Mouse (Mus musculus) stomach, embryonic 14.5 days (tissue): ENCODE results near the gene Rab21. TPM values are rescaled to one million over a fixed set of nuclear protein-coding genes. Genes with fewer than 3 reads are reported as not detected.
A peak's percentile ranks its signal among the peaks of the same experiment; 100 is the strongest.

Experiments used
- ATAC-seq: fragments of 200-750 bp; cut with Nextera tagmentation; 2 replicates; pipeline ENCODE4 v1.8.0; 2017; ENCODE audit warnings: low read depth, moderate TSS enrichment; ENCODE audit not compliant: insufficient number of reproducible peaks, insufficient read depth, low FRiP score
- H3K27ac ChIP-seq: fragments of 300-500 bp; sonication (generic); 2 replicates; pipeline ENCODE4 v1.5.1; 2014; ENCODE audit warnings: mild to moderate bottlenecking, low read length, moderate library complexity, mixed read lengths
- H3K27me3 ChIP-seq: fragments of 300-500 bp; sonication (generic); 2 replicates; pipeline ENCODE4 v1.6.1; 2014; ENCODE audit warnings: low read length, control low read depth, mixed read lengths; ENCODE audit not compliant: control insufficient read depth, insufficient read depth
- H3K36me3 ChIP-seq: fragments of 300-500 bp; sonication (generic); 2 replicates; pipeline ENCODE4 v1.6.1; 2014; ENCODE audit warnings: mild to moderate bottlenecking, control low read depth, low read length, moderate library complexity, mixed read lengths; ENCODE audit not compliant: control insufficient read depth, insufficient read depth
- H3K4me1 ChIP-seq: fragments of 300-500 bp; sonication (generic); 2 replicates; pipeline ENCODE4 v1.6.1; 2014; ENCODE audit warnings: low read length, control low read depth, mixed read lengths; ENCODE audit not compliant: control insufficient read depth, insufficient read depth
- H3K4me2 ChIP-seq: fragments of 300-500 bp; sonication (generic); replicated peaks from 2 replicates; pipeline ENCODE4 v1.6.1; 2014; ENCODE audit warnings: low read depth, low read length, control low read depth
- H3K4me3 ChIP-seq: fragments of 300-500 bp; sonication (generic); 2 replicates; pipeline ENCODE4 v1.5.1; 2014; ENCODE audit warnings: low read depth, low read length, control low read depth
- H3K9ac ChIP-seq: fragments of 300-500 bp; sonication (generic); replicated peaks from 2 replicates; pipeline ENCODE4 v1.6.1; 2014; ENCODE audit warnings: low read depth, mild to moderate bottlenecking, control low read depth, low read length, moderate library complexity, mixed read lengths
- H3K9me3 ChIP-seq: fragments of 300-500 bp; sonication (generic); 2 replicates; pipeline ENCODE4 v1.6.1; 2016; ENCODE audit warnings: low read depth, low read length, control low read depth; ENCODE audit not compliant: control insufficient read depth
- WGBS: fragments of 180-500 bp; shearing (Covaris S2); extraction: QIAGEN DNeasy Blood & Tissue Kit; methylation state at CpG from one replicate; pipeline ENCODE4 v1.1.7; 2014; 5-methylcytosine and 5-hydroxymethylcytosine counted together
- polyA plus RNA-seq: library from polyadenylated mRNA; unstranded; fragments of >200 nt; fragmentation: Nextera tagmentation; extraction: Ambion mirVana; gene quantifications from 2 replicates; pipeline ENCODE4 v1.2.1, GENCODE M21; 2014

The Rab21 gene
- 8.0 and 9.0 TPM in 2 replicates for polyA plus RNA-seq

DNA sequence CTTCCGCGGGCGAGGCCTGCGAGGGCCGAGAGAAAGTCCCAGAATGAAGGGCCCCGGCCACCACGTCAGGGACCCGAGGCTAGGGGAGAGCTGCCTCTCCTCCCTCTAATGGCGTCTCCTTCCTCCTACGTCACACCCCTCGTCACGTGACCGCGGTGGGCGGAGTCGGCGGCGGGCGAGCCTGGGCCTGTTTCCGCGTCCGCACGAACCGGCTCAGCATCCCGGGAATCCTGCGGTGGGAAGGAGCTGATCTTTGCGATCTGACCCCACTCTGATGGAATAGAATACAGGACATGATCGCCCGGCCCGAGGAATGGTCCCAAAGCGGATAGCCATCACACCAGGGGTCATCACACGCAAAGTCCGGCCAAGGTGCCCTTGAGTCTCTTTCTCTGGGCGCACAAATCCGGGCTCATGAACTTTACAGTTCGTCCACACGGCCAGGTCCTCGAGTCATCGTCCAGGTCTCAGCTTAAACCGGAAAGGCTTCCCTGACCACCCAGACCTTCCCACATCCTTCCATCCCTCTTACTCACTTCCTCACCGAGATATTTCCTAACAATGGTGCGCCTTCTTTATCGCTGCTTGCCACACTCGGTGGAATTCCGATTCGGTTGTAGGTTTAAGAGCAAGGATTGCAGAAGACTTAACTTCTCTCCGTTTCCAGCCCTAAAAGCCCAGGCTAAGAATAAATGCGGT, at the start of gene Rab21:
Rab21 (minus strand) TSS at position 122 of the 699 bp plus-strand sequence.
- Histone ChIP-seq H3K27ac (peak within 1 kb of the TSS; percentile 90), H3K27me3 (no peaks in the 10 kb centered on the region), H3K4me2 (peak within 1 kb of the TSS; percentile 52), H3K36me3 (no peaks in the 10 kb centered on the region), H3K9me3 (no peaks in the 10 kb centered on the region), H3K4me3 (peak within 1 kb of the TSS; percentile 93), H3K4me1 (peaks cover 20% of the 10 kb centered on the region; the same call in 1 of the 2 replicates), H3K9ac (peak within 1 kb of the TSS; percentile 84)
- WGBS, result 1% methylated on average over 40 of the region's 48 CpGs
- ATAC-seq, result peak; percentile 92

DNA sequence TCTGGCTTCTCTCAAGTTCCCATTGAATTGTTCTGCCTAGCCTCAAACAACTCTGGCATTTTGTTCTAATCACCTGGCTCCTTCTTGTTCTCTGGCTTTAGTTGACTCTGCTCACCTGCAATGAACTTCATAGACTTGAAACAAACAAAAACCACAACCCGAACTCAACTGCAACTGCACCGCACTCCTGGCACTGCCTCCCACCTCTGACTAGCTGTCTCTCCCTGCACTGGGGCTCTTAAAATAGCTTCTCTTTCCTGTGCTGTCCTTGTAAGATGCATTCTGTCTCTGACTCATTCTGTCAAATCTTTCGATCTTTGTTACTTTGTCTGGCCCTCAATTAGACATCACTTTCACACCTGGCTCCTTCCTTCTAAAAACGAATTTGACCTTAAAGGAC, 47.8 kb upstream of the Rab21 start:
- 80% methylated on average over 4 of the region's 4 CpGs for WGBS
- H3K27ac ChIP-seq, result no peak overlapping the region
- H3K36me3 ChIP-seq, result no peaks in the 10 kb centered on the region
- no peaks in the 10 kb centered on the region for H3K9me3 ChIP-seq
- peak overlapping the region; percentile 48; the same call in 1 of the 2 replicates for H3K4me3 ChIP-seq
- no peak for ATAC-seq
- H3K4me2 ChIP-seq, result peak overlapping the region; percentile 72
- H3K4me1 ChIP-seq, result no peaks in the 10 kb centered on the region; the same call in 1 of the 2 replicates
- H3K9ac ChIP-seq, result 0 out of 2 replicates have a peak overlapping the region, but pooled peaks have one; percentile 30
- no peaks in the 10 kb centered on the region for H3K27me3 ChIP-seq

DNA sequence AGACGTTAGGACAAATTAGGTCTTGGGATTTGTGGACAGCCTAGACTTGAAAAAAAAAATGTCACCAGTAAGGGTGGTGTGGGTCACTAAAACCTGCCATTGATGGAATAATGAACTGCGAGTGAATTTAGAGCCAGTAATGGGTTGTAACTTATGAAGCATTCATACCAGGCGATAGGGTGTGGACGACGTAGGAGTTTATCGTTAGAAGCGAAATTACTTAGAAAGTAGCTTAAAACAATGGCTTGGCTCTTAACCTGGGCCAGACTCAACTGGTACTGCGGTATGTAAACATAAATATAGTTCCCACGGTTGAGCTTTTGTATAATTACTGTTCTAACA, 47.2 kb upstream of the Rab21 start:
- peak; percentile 12; the same call in 1 of the 2 replicates for ATAC-seq
- peak overlapping the region; percentile 91 for H3K27ac ChIP-seq
- H3K4me3 ChIP-seq, result peak overlapping the region; percentile 48
- H3K9ac ChIP-seq, result peak overlapping the region; percentile 30
- H3K27me3 ChIP-seq, result no peaks in the 10 kb centered on the region
- WGBS, result 6% methylated on average over 9 of the region's 9 CpGs
- H3K36me3 ChIP-seq, result no peaks in the 10 kb centered on the region
- H3K9me3 ChIP-seq, result no peaks in the 10 kb centered on the region
- H3K4me2 ChIP-seq, result peak overlapping the region; percentile 72
- H3K4me1 ChIP-seq, result no peaks in the 10 kb centered on the region; the same call in 1 of the 2 replicates

DNA sequence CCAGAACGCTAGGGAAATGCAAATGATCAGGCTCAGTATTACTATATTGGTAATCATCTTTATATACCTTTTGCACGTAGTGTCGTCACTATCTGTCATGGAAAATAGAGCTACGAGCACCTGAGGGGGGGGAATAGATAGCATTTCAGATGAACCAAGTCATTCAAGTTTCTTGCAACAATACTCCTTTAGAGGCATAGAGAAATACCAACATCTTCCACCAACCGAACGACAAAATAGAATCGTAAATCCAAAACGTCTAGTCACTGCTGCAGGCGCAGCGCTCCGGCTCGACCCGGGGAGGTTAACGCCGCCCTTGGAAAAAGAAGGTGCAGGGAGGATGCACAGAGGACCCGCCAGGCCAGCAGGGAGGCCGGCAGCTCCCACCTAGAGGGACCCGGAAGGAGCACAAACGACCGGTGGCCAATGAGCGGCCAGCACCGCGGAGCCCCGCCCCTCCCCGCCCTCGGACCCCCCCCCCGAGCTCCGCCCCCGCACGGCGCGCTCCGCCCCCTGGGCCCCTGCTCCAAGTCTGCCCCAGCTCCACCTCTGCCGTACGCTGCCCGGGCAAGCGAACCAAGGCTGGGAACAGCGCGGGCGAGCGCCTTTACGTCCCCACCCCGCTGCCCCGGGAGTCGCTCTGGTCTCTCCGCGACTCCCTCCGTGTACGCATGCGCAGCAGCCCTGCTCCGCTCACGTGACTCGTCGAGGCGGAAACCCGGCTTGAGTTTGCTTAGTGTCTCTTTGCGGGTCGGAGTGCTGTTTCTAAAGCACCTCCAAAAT, 46.6 kb upstream of the Rab21 start, which contains the start of gene Tmem19:
Tmem19 (minus strand) TSS at position 662 of the 783 bp plus-strand sequence.
- peak; percentile 98 for ATAC-seq
- H3K9me3 ChIP-seq, result no peaks in the 10 kb centered on the region
- peak within 1 kb of the TSS; percentile 91 for H3K27ac ChIP-seq
- WGBS, result under 1% methylated on average over 58 of the region's 58 CpGs
- H3K4me2 ChIP-seq, result peak within 1 kb of the TSS; percentile 72
- no peaks in the 10 kb centered on the region; the same call in 1 of the 2 replicates for H3K36me3 ChIP-seq
- H3K27me3 ChIP-seq, result no peaks in the 10 kb centered on the region
- peak within 1 kb of the TSS; percentile 30 for H3K9ac ChIP-seq
- peak within 1 kb of the TSS; percentile 48 for H3K4me3 ChIP-seq
- no peaks in the 10 kb centered on the region; the same call in 1 of the 2 replicates for H3K4me1 ChIP-seq

DNA sequence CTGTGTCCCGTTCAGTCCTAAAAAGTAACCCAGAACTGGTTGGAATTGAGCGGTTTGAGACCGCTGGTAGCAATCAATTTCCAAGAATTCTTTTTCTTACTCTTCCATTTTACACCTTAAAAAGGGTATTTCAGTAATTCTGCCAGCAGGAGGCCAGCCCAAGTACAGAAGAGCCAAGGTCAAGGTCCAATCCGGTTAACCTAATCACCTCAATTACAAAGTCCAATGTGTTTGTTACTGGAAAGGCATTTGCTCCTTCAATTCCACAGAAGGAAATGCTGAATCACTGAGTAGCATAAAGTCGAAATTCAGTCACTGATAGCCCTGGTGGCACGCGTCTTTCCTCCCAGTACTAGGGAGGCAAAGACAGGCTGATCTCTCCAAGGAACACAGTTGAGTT, 43.7 kb upstream of the Rab21 start:
- no peak overlapping the region for H3K9ac ChIP-seq
- no peak overlapping the region for H3K27ac ChIP-seq
- H3K4me1 ChIP-seq, result no peaks in the 10 kb centered on the region; the same call in 1 of the 2 replicates
- no peaks in the 10 kb centered on the region for H3K27me3 ChIP-seq
- no peak for ATAC-seq
- WGBS, result 92% methylated on average over 7 of the region's 7 CpGs
- H3K4me3 ChIP-seq, result no peak overlapping the region
- H3K36me3 ChIP-seq, result no peaks in the 10 kb centered on the region; the same call in 1 of the 2 replicates
- no peak overlapping the region for H3K4me2 ChIP-seq
- no peaks in the 10 kb centered on the region for H3K9me3 ChIP-seq

DNA sequence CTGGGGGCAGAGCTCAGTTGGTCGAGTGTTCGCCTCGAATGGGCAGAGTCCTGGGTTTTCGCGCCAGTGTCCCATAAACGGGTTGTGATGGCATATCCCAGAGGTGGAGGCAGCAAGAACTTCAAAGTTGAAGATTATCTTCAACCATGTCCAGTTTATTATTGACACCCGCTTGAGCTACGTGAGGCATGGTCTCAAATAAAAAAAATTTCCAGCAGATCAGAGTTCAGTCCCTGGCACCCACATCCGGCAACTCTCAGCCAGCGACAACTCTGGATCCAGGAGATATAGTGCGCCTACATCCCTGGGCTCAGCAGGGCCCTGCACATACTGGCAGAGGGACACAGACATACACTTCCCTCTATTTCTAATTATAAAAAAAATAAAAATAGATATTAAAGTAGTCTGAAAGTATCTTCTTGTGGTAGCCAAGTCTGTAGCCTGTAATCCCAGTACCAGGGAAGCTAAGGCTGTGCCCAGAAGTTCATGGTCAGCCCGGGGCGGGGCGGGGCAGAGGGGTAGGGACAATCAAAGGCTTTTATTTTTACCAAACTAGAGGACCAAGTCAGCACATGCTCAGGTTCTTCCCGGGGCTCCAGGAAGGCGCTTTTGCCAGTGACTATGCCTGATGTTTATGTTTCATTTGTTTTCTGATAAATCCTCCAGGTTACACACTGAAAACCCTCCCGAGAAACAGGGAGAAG, 43.0 kb upstream of the Rab21 start:
- H3K4me3 ChIP-seq, result no peak overlapping the region
- 93% methylated on average over 17 of the region's 17 CpGs for WGBS
- no peak for ATAC-seq

DNA sequence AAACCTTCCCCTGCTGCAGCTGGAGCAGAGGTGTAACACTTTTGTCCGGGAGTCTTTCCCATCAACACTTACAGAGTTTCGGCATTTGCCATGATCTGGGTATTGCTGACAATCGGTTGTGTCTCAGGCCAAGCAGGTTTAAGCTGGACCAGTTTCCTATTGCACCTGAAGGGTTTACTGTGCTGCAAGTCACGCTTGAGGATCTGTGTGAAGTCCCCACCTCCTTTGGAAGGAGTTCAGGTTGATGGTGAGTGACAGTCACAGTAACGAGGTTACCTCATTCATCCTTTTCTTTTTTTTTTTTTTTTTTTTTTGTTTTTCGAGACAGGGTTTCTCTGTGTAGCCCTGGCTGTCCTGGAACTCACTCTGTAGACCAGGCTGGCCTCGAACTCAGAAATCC, 40.7 kb upstream of the Rab21 start:
- no peak overlapping the region for H3K27ac ChIP-seq
- H3K9me3 ChIP-seq, result no peaks in the 10 kb centered on the region
- no peak for ATAC-seq
- WGBS, result 92% methylated on average over 5 of the region's 7 CpGs
- H3K4me3 ChIP-seq, result no peak overlapping the region
- no peaks in the 10 kb centered on the region for H3K27me3 ChIP-seq
- H3K4me1 ChIP-seq, result no peaks in the 10 kb centered on the region; the same call in 1 of the 2 replicates
- H3K36me3 ChIP-seq, result no peaks in the 10 kb centered on the region; the same call in 1 of the 2 replicates
- no peak overlapping the region for H3K4me2 ChIP-seq
- H3K9ac ChIP-seq, result no peak overlapping the region

More for the DNA sequence above, 43.0 kb upstream of the Rab21 start:
- Histone ChIP-seq H3K4me2 (no peak overlapping the region), H3K27me3 (no peaks in the 10 kb centered on the region), H3K36me3 (no peaks in the 10 kb centered on the region; the same call in 1 of the 2 replicates), H3K27ac (no peak overlapping the region), H3K4me1 (no peaks in the 10 kb centered on the region; the same call in 1 of the 2 replicates), H3K9me3 (no peaks in the 10 kb centered on the region), H3K9ac (no peak overlapping the region)

DNA sequence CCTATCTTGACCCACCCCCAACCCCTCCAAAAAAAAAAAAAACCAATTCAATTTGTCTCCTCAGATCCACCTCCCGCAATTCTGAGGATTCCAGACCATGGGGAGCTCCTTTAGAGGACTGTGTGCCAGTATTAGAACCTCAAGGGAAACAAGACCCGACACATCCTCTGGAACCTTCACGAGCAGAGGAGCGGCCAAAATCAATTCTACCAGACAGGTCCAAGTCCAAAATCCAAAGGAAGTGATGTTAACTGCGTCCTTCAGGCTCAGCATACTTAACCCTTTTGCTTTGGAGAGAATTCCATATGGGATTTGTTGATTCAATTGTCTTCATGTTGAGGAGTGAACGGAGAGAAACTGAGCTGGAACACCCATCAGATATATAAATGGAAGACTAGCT, 39.6 kb upstream of the Rab21 start:
- 89% methylated on average over 6 of the region's 6 CpGs for WGBS
- Histone ChIP-seq H3K4me1 (no peaks in the 10 kb centered on the region), H3K4me3 (no peak overlapping the region), H3K27me3 (no peaks in the 10 kb centered on the region), H3K4me2 (no peak overlapping the region), H3K9ac (no peak overlapping the region), H3K36me3 (no peaks in the 10 kb centered on the region; the same call in 1 of the 2 replicates), H3K9me3 (no peaks in the 10 kb centered on the region), H3K27ac (no peak overlapping the region)
- no peak for ATAC-seq
